Mouse (Mus musculus): ENCODE data around the gene Capn5.

Capn5 gene

GRCm38 (mm10) chr7:98176322-98177070, 1.6 kb downstream of the Capn5 start:
- no peak for DNase-seq (ENCODE audit: low read depth, low spot score)

- no peak for DNase-seq (ENCODE audit: low read depth, low spot score)
These were observed 3.0 kb downstream of the Capn5 start for GRCm38 (mm10) chr7:98174883-98175755.

- no peak for DNase-seq (ENCODE audit: low read depth, low spot score)
These were observed 4.7 kb downstream of the Capn5 start for GRCm38 (mm10) chr7:98173408-98173807.

GRCm38 (mm10) chr7:98172661-98173060, 5.4 kb downstream of the Capn5 start:
- no peak for DNase-seq (ENCODE audit: low read depth, low spot score)

GRCm38 (mm10) chr7:98171141-98172073, 6.7 kb downstream of the Capn5 start:
- DNase-seq (ENCODE audit: low read depth, low spot score): peak; percentile 68

GRCm38 (mm10) chr7:98164999-98165528, 13.0 kb downstream of the Capn5 start:
- no peak for DNase-seq (ENCODE audit: low read depth, low spot score)

- DNase-seq (ENCODE audit: low read depth, low spot score): no peak
These were observed 13.6 kb downstream of the Capn5 start for GRCm38 (mm10) chr7:98164382-98164998.

GRCm38 (mm10) chr7:98163700-98164099, 14.4 kb downstream of the Capn5 start:
- DNase-seq (ENCODE audit: low read depth, low spot score): no peak

GRCm38 (mm10) chr7:98162239-98162638, 15.8 kb downstream of the Capn5 start:
- no peak for DNase-seq (ENCODE audit: low read depth, low spot score)

- DNase-seq (ENCODE audit: low read depth, low spot score): no peak
These were observed 17.9 kb downstream of the Capn5 start for GRCm38 (mm10) chr7:98160041-98160740.

- DNase-seq (ENCODE audit: low read depth, low spot score): no peak
These were observed 19.6 kb downstream of the Capn5 start for GRCm38 (mm10) chr7:98158481-98158880.

GRCm38 (mm10) chr7:98157636-98158332, 20.3 kb downstream of the Capn5 start:
- peak; percentile 56 for DNase-seq (ENCODE audit: low read depth, low spot score)

- no peak for DNase-seq (ENCODE audit: low read depth, low spot score)
These were observed 21.8 kb downstream of the Capn5 start for GRCm38 (mm10) chr7:98156280-98156665.

- peak; percentile 89 for DNase-seq (ENCODE audit: low read depth, low spot score)
These were observed 22.4 kb downstream of the Capn5 start for GRCm38 (mm10) chr7:98155546-98156279.

GRCm38 (mm10) chr7:98153892-98154291, 24.2 kb downstream of the Capn5 start:
- DNase-seq (ENCODE audit: low read depth, low spot score): no peak

- no peak for DNase-seq (ENCODE audit: low read depth, low spot score)
These were observed 24.7 kb downstream of the Capn5 start for GRCm38 (mm10) chr7:98153345-98153744.

GRCm38 (mm10) chr7:98152400-98152799, 25.7 kb downstream of the Capn5 start:
- no peak for DNase-seq (ENCODE audit: low read depth, low spot score)

GRCm38 (mm10) chr7:98150525-98150924, 27.5 kb downstream of the Capn5 start:
- no peak for DNase-seq (ENCODE audit: low read depth, low spot score)

- no peak for DNase-seq (ENCODE audit: low read depth, low spot score)
These were observed 28.3 kb downstream of the Capn5 start for GRCm38 (mm10) chr7:98149802-98150201.
